Mouse (Mus musculus): Measurements from ENCODE around the gene Gm732.

Gene Gm732

DNA sequence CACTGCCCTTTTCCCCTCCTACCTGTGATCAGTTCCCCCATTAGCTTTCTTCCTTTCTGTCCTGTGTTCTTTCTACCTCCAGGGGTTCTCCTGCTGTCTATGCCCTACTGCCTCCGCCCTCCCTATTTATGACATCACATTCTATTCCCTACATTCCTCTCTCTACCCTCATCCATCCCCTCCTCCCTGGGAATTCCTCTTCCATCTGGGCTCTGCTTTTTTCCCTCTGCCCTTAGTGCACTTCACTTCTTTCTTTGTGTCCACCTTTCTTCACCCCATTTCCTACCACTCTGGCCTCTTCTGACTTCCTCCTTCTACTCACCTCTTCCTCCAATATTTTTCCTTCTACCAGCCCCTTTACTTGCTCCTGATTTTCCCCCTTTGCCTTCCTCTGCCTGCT lies at the start of gene Gm732:
Gene Gm732, minus strand, starts transcription at position 101 of the 400 bp plus-strand sequence.
- DNase-seq: no peak
